Mouse (Mus musculus): ENCODE results near the gene Fgfr4.
"Not testable (repeated sequence)": the region's sequence is repeated elsewhere in the genome, so short reads cannot be mapped to it uniquely, and the experiment has no call there.

The Fgfr4 gene

GRCm38 (mm10) chr13:55171517-55172335 is 19.3 kb downstream of the Fgfr4 start:
- peak; percentile 66 to 87 for DNase-seq (ENCODE audit: inconsistent age in 2 of 2, low spot score in 1 of 2)

DNA sequence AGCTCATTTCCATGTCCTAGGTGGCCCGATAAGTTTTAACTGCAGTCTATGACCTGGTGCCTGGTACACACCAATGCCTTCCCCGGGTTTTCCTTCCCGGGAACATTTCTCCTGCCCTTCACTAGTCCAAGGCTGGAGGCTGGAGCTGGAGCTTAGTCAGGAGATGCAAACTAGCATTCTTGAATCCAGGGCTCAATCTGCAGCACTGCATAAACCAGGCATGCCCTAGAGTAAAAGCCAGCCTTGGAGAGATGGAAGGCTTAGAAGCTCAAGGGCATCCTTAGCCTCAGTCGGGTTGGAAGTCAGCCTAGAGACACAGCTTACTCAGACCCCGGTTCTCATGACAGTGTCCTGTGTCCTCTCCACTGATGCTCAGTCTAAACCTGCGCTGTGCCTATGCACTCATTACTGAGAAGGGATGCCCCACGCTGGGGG is 19.9 kb downstream of the Fgfr4 start:
- peak; percentile 60 to 86 for DNase-seq (ENCODE audit: inconsistent age in 2 of 2, low spot score in 1 of 2)

GRCm38 (mm10) chr13:55174347-55174746 is 21.9 kb downstream of the Fgfr4 start:
- DNase-seq (ENCODE audit: inconsistent age in 2 of 2, low spot score in 1 of 2), result peak in 1 of 2 experiments; percentile 21

- DNase-seq (ENCODE audit: inconsistent age in 2 of 2, low spot score in 1 of 2), result peak in 1 of 2 experiments; percentile 20
Measured at GRCm38 (mm10) chr13:55176265-55176664, 23.8 kb downstream of the Fgfr4 start.

- DNase-seq (ENCODE audit: inconsistent age in 2 of 2, low spot score in 1 of 2), result peak; percentile 25 to 69
Measured at GRCm38 (mm10) chr13:55177903-55178496, 25.6 kb downstream of the Fgfr4 start.

DNA sequence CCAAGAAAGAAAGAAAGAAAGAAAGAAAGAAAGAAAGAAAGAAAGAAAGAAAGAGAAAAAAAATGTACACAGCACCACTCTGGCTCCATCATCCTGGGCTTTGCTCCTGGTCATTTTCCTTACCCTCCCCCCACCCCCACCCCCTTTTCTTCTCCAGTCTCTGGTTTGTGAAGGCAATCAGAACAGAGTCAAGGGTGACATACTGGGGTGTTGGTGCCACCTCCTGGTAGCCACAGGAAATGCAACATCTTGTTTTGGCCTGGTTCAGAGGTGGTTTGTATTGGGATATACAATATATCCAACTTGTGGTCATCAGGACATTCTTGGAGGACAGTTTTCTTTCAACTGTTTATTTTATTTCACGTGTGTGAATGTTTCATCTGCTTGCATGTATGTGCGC is 26.1 kb downstream of the Fgfr4 start:
- peak; percentile 78 to 94 for DNase-seq (ENCODE audit: inconsistent age in 2 of 2, low spot score in 1 of 2)

GRCm38 (mm10) chr13:55179591-55179990 is 27.2 kb downstream of the Fgfr4 start:
- DNase-seq (ENCODE audit: inconsistent age in 2 of 2, low spot score in 1 of 2), result peak in 1 of 2 experiments; percentile 51

DNA sequence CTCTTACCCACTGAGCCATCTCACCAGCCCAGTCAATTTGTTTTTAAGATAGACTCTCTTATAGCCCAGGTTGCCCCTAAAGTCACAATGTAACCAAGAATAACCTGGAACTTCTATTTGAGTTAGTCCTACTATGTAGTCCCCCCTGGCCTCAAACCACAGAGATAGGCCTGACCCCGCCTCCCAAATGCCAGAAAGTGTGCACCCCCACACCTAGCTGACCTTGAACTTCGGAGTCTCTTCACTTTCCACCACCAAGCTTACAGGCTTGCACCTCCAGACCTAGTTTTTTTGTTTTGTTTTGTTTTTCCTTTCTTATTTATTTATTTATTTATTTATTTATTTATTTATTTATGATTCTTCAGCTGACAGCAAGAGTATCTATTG is 29.3 kb downstream of the Fgfr4 start:
- DNase-seq (ENCODE audit: inconsistent age in 2 of 2, low spot score in 1 of 2), result peak in 1 of 2 experiments; percentile 38

GRCm38 (mm10) chr13:55182173-55182894 is 29.9 kb downstream of the Fgfr4 start:
- peak; percentile 86 to 97 for DNase-seq (ENCODE audit: inconsistent age in 2 of 2, low spot score in 1 of 2)

DNA sequence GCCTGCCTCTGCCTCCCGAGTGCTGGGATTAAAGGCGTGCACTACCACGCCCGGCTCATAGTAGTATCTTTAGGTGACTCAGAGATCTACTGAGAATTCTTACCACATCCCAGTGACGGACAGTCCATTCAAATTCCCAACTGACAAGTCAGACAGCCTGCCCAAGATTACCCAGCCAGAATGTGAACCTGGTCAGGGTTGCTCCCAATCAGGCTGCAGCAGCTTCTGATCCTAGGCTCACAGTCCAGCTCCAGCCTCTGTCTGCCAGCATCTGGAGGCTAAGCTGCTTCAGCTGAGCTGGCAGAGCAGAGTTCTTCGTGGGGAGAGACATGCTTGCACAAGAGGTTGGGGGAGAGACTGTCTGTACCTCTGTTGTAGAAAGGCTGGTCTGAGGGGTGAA is 30.9 kb downstream of the Fgfr4 start:
- peak; percentile 56 to 86 for DNase-seq (ENCODE audit: inconsistent age in 2 of 2, low spot score in 1 of 2)

GRCm38 (mm10) chr13:55187062-55187461 is 34.6 kb downstream of the Fgfr4 start:
- DNase-seq (ENCODE audit: inconsistent age in 2 of 2, low spot score in 1 of 2), result peak; percentile 75 to 85

DNA sequence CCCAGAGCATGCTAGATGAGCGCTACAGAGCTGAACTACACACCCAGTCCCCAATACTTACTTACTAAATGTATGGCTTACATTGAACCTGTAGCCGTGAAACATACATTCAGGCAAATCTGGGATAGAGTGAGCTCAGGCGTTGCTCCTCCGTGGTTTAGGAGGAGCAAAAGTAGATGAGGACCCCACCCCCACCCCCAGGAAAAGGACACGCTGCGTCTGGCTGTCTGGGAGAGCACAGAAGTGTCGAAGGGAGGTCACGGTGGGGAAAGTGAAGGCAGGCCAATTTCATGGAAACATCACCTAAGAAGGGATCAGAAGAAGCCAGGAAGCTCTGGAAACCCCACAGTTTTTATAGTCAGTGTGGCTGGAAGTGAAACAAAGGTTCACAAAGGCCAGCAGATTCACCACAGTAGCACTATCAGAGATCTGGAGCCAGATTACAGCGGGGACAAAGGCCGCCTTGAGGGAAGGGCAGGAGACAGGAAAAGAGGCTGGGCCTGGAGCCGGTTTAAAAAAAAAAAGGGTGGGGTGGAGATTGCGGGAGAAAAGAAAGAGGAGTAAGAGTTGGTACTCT is 37.2 kb downstream of the Fgfr4 start:
- peak in 1 of 2 experiments; percentile 29 for DNase-seq (ENCODE audit: inconsistent age in 2 of 2, low spot score in 1 of 2)

DNA sequence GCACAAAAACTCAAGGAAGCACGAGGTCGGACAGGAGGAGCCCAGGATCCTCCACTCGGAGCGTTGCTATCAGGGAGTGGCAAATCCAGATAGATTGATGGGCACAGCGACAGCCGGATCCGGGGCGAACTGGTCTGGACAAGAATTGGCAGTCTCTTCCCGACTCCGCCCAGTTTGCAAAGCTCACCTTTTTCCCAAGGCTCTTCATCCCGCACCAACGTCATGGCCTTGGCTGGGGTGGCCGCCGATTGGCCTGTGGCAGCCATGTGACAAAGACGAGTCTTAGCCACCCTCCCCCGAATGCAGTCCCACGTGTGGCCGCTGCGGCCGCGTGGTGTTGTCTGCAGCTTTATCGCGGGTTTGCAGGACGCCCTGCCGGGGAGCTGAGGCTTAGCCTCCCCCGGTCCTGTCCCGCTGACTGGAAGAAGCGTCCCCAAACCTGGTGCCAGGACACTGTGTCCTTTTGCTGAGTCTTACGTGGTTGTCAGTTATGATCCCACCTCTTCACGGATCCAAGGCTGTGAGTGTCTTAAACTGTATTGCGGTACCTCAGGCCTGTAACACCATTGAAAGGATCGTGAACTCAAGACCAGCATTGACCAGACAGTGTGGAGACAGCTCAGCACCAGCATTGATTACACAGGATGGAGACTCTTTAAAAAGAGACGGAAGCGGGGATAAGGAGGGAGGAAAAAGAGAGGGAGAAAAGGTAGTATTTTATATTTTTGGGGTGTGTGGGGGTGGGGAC is 37.9 kb downstream of the Fgfr4 start:
- peak; percentile 99 for DNase-seq (ENCODE audit: inconsistent age in 2 of 2, low spot score in 1 of 2)

- DNase-seq (ENCODE audit: inconsistent age in 2 of 2, low spot score in 1 of 2), result peak in 1 of 2 experiments; percentile 40
Measured at GRCm38 (mm10) chr13:55191535-55191934, 39.1 kb downstream of the Fgfr4 start.

- DNase-seq (ENCODE audit: inconsistent age in 2 of 2, low spot score in 1 of 2), result not testable (repeated sequence)
Measured at GRCm38 (mm10) chr13:55202758-55203157, 50.3 kb downstream of the Fgfr4 start.

GRCm38 (mm10) chr13:55203740-55204139 is 51.3 kb downstream of the Fgfr4 start:
- no peak for DNase-seq (ENCODE audit: inconsistent age in 2 of 2, low spot score in 1 of 2)

DNA sequence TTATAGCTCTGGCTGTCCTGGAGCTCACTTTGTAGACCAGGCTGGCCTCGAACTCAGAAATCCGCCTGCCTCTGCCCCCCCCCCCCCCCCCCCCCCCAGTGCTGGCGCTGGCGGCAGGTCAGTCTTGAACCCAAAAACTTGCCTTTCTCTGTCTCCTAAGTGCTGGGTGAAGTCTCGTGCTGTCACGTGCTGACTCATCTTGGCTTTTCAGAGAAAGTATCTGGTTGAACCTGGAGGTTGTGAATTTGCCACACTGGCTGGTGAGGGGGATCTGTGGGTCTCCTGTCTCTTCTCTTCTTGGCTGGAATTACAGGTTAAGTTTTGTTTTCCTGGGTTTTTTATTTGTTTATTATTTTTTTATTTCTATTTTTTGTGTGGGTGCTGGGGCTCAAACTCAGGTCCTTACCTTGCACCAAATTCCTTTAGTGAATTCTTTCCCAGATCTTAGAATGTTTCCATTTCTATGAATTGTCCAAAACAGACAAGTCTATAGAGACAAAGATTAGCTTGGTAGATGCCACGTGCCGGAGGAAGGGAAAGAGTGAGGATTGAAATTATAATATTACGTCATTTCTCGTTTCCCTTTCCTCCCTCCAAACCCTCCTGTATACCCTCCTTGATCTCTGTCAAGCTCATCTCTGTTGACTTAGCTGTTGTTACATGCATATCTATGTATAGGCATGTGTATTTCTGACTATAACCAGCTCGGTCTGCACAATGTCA is 52.4 kb downstream of the Fgfr4 start:
- no peak for DNase-seq (ENCODE audit: inconsistent age in 2 of 2, low spot score in 1 of 2)

GRCm38 (mm10) chr13:55205448-55206205 is 53.2 kb downstream of the Fgfr4 start:
- no peak for DNase-seq (ENCODE audit: inconsistent age in 2 of 2, low spot score in 1 of 2)
